Mouse (Mus musculus): Measurements from ENCODE around the gene Cd33. TPM values are rescaled to one million over a fixed set of nuclear protein-coding genes. Genes with fewer than 3 reads are reported as not detected.

Gene Cd33
- polyA plus RNA-seq, 1 experiment: not detected

GRCm38 (mm10) chr7:43538524-43538923 lies 5.7 kb downstream of the Cd33 start:
- TF ChIP-seq GATA1 (IDR thresholded peaks at IDR 0.05; ENCODE audit: low read length): no peak

GRCm38 (mm10) chr7:43532936-43533505 lies 11.2 kb downstream of the Cd33 start:
- no peak for TF ChIP-seq GATA1 (IDR thresholded peaks at IDR 0.05; ENCODE audit: low read length)

GRCm38 (mm10) chr7:43530216-43530785 lies 13.9 kb downstream of the Cd33 start:
- TF ChIP-seq GATA1 (IDR thresholded peaks at IDR 0.05; ENCODE audit: low read length): no peak

- TF ChIP-seq GATA1 (IDR thresholded peaks at IDR 0.05; ENCODE audit: low read length): no peak
These were observed 18.9 kb downstream of the Cd33 start for GRCm38 (mm10) chr7:43525313-43525712.

GRCm38 (mm10) chr7:43522776-43523175 lies 21.5 kb downstream of the Cd33 start:
- TF ChIP-seq GATA1 (IDR thresholded peaks at IDR 0.05; ENCODE audit: low read length): no peak

- TF ChIP-seq GATA1 (IDR thresholded peaks at IDR 0.05; ENCODE audit: low read length): no peak
These were observed 25.9 kb downstream of the Cd33 start for GRCm38 (mm10) chr7:43518341-43518740.

GRCm38 (mm10) chr7:43515076-43515475 lies 29.2 kb downstream of the Cd33 start:
- no peak for TF ChIP-seq GATA1 (IDR thresholded peaks at IDR 0.05; ENCODE audit: low read length)

GRCm38 (mm10) chr7:43512519-43512918 lies 31.7 kb downstream of the Cd33 start:
- TF ChIP-seq GATA1 (IDR thresholded peaks at IDR 0.05; ENCODE audit: low read length): no peak

- no peak for TF ChIP-seq GATA1 (IDR thresholded peaks at IDR 0.05; ENCODE audit: low read length)
These were observed 32.3 kb downstream of the Cd33 start for GRCm38 (mm10) chr7:43511707-43512478.

- no peak for TF ChIP-seq GATA1 (IDR thresholded peaks at IDR 0.05; ENCODE audit: low read length)
These were observed 48.7 kb downstream of the Cd33 start for GRCm38 (mm10) chr7:43495343-43496021.

GRCm38 (mm10) chr7:43490861-43491260 lies 53.4 kb downstream of the Cd33 start:
- no peak for TF ChIP-seq GATA1 (IDR thresholded peaks at IDR 0.05; ENCODE audit: low read length)

- TF ChIP-seq GATA1 (IDR thresholded peaks at IDR 0.05; ENCODE audit: low read length): no peak
These were observed 54.0 kb downstream of the Cd33 start for GRCm38 (mm10) chr7:43490182-43490584.

- TF ChIP-seq GATA1 (IDR thresholded peaks at IDR 0.05; ENCODE audit: low read length): no peak
These were observed 54.5 kb downstream of the Cd33 start, which contains the start of gene Iglon5 for GRCm38 (mm10) chr7:43489631-43490125. Gene Iglon5, minus strand, starts transcription at chr7:43490075.

- TF ChIP-seq GATA1 (IDR thresholded peaks at IDR 0.05; ENCODE audit: low read length): no peak
These were observed 55.6 kb downstream of the Cd33 start for GRCm38 (mm10) chr7:43488646-43489045.

GRCm38 (mm10) chr7:43483236-43483635 lies 61.0 kb downstream of the Cd33 start:
- TF ChIP-seq GATA1 (IDR thresholded peaks at IDR 0.05; ENCODE audit: low read length): no peak
